Mouse (Mus musculus) lung, adult 2 months (tissue): ENCODE results near the gene Ermn. TPM values are rescaled to one million over a fixed set of nuclear protein-coding genes. Genes with fewer than 3 reads are reported as not detected.

ENCODE experiments used
- DNase-seq: peaks from one replicate; pipeline ENCODE4 v3.0.0; 2022
- H3K4me1 ChIP-seq: fragments of 200-500 bp; 2 replicates; pipeline ENCODE4 v1.6.1; 2011; ENCODE audit warnings: low read length; ENCODE audit not compliant: control insufficient read depth, insufficient read depth
- H3K4me3 ChIP-seq: fragments of 200-500 bp; replicated peaks from 2 replicates; pipeline ENCODE3; 2011; ENCODE audit warnings: low read depth, mild to moderate bottlenecking, control low read depth, low read length; ENCODE audit errors: extremely low read depth
- CTCF ChIP-seq: fragments of 200-500 bp; IDR thresholded peaks from 2 replicates; pipeline ENCODE4 v1.5.1; 2011; ENCODE audit warnings: mild to moderate bottlenecking, low read length, control low read depth; ENCODE audit not compliant: insufficient read depth
- POLR2A ChIP-seq: fragments of 200-500 bp; IDR thresholded peaks from 2 replicates; pipeline ENCODE4 v1.6.1; 2011; ENCODE audit warnings: low read depth, mild to moderate bottlenecking, control low read depth, low read length, borderline replicate concordance; ENCODE audit errors: extremely low read depth
- WGBS: fragments of 180-500 bp; shearing (Covaris S2); methylation state at CpG from one replicate; pipeline ENCODE4 v1.1.7; 2018; 5-methylcytosine and 5-hydroxymethylcytosine counted together
- polyA plus RNA-seq: library from polyadenylated mRNA; depleted of rRNA; stranded (reverse); fragments of >200 nt; gene quantifications from 2 replicates; pipeline ENCODE4 v1.2.3, GENCODE M21; 2012; rRNA removed

Ermn gene
- polyA plus RNA-seq, result not detected in 2 replicates

GRCm38 (mm10) chr2:58052821-58053581 is at the start of gene Ermn:
Gene Ermn (minus strand): TSS chr2:58052864.
- Histone ChIP-seq H3K4me1 (no peaks in the 10 kb centered on the region), H3K4me3 (no peak within 1 kb of the TSS)
- 53% methylated on average over 7 of the region's 7 CpGs for WGBS
- TF ChIP-seq CTCF (no peak), POLR2A (no peak)
- no peak for DNase-seq

GRCm38 (mm10) chr2:58094818-58095217 is 42.2 kb upstream of the Ermn start:
- WGBS, result 53% methylated on average over 1 of the region's 1 CpGs

GRCm38 (mm10) chr2:58086420-58086819 is 33.8 kb upstream of the Ermn start:
- TF ChIP-seq CTCF (no peak), POLR2A (no peak)

More at GRCm38 (mm10) chr2:58094818-58095217, 42.2 kb upstream of the Ermn start:
- Histone ChIP-seq H3K4me3 (no peak overlapping the region), H3K4me1 (no peaks in the 10 kb centered on the region)
- no peak for TF ChIP-seq POLR2A
- no peak for TF ChIP-seq CTCF
- DNase-seq, result no peak

GRCm38 (mm10) chr2:58079849-58080248 is 27.2 kb upstream of the Ermn start:
- Histone ChIP-seq H3K4me3 (no peak overlapping the region), H3K4me1 (no peaks in the 10 kb centered on the region)
- no peak for TF ChIP-seq POLR2A
- TF ChIP-seq CTCF, result no peak
- DNase-seq, result no peak
- WGBS, result 27% methylated on average over 1 of the region's 1 CpGs

More at GRCm38 (mm10) chr2:58086420-58086819, 33.8 kb upstream of the Ermn start:
- DNase-seq, result no peak
- H3K4me3 ChIP-seq, result no peak overlapping the region
- WGBS, result 87% methylated on average over 1 of the region's 1 CpGs
- no peaks in the 10 kb centered on the region for H3K4me1 ChIP-seq

GRCm38 (mm10) chr2:58055383-58055782 is 2.7 kb upstream of the Ermn start:
- Histone ChIP-seq H3K4me3 (no peak overlapping the region), H3K4me1 (no peaks in the 10 kb centered on the region)
- TF ChIP-seq POLR2A (no peak), CTCF (peak; percentile 90)
- peak; percentile 12 for DNase-seq

GRCm38 (mm10) chr2:58041867-58042266 is 10.8 kb downstream of the Ermn start:
- 40% methylated on average over 7 of the region's 7 CpGs for WGBS
- no peaks in the 10 kb centered on the region for H3K4me1 ChIP-seq
- no peak overlapping the region for H3K4me3 ChIP-seq
- DNase-seq, result no peak
- TF ChIP-seq POLR2A (no peak), CTCF (no peak)

- 61% methylated on average over 2 of the region's 2 CpGs for WGBS
- no peak for TF ChIP-seq CTCF
- TF ChIP-seq POLR2A, result no peak
- no peak overlapping the region for H3K4me3 ChIP-seq
Observed at GRCm38 (mm10) chr2:58036926-58037325, 15.7 kb downstream of the Ermn start.

GRCm38 (mm10) chr2:58035635-58036034 is 17.0 kb downstream of the Ermn start:
- TF ChIP-seq POLR2A (no peak), CTCF (no peak)
- WGBS, result 66% methylated on average over 4 of the region's 4 CpGs
- H3K4me1 ChIP-seq, result no peaks in the 10 kb centered on the region
- DNase-seq, result no peak
- H3K4me3 ChIP-seq, result no peak overlapping the region

More at GRCm38 (mm10) chr2:58036926-58037325, 15.7 kb downstream of the Ermn start:
- no peaks in the 10 kb centered on the region for H3K4me1 ChIP-seq
- DNase-seq, result no peak

- Histone ChIP-seq H3K4me1 (no peaks in the 10 kb centered on the region), H3K4me3 (no peak overlapping the region)
- no peak for TF ChIP-seq CTCF
- TF ChIP-seq POLR2A, result no peak
- no peak for DNase-seq
- WGBS, result 77% methylated on average over 3 of the region's 3 CpGs
Observed at GRCm38 (mm10) chr2:58031431-58031830, 21.2 kb downstream of the Ermn start.

- 22% methylated on average over 7 of the region's 7 CpGs for WGBS
- no peak overlapping the region for H3K4me3 ChIP-seq
- DNase-seq, result no peak
- no peaks in the 10 kb centered on the region for H3K4me1 ChIP-seq
- TF ChIP-seq POLR2A (no peak), CTCF (0 out of 2 replicates have a peak, but pooled peaks have one; percentile 7)
Observed at GRCm38 (mm10) chr2:58029404-58029803, 23.3 kb downstream of the Ermn start.
